Mouse (Mus musculus): ENCODE measurements at regions not wholly inside any gene's neighbourhood (a gene's known extent, or its start where the extent isn't known, plus 50 kb on each side); places are given as distances from the start of the nearest gene placed in this dataset.

DNA sequence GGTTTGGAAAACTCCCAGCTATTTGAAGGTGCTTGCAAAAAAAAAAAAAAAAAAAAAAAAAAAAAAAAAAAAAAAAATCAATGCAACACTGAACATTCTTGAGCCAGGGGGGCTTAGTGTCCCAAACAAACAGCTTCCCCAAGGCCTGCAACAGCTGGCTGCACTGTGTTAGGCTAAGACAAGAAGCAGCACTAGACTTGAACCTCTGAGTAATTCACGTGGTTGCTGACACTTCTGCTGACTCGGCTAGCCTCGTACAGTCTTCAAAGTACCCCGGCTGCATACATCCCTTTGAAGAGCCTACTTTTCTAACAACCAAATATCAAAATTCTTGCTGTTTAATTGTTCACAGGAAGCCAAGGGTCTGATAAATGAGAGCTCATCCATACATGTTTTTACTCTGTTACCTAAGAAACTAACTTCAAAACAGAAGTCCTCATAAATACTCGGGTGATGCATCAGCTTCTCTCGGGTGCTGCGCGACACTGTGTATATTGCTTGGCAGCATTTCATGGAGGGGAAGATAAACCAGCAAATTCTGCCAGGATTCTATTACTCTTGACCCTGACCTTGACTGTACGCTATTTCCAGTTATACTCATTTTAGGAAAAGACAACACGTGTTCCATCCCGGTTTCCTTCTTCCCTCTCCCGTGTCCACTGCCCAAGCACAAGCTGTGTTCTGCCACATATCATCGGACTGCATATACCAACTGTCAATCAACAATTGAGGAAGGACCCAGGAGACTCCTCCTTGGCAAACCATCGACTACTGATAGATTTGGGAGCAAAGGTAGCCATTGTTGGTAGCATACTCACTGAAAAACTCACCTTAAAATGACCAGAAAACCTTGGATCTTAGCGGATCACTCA, 352.8 kb upstream of the Nt5c1b start:
- no peak for ATAC-seq (ENCODE audit: low FRiP score, low TSS enrichment)

DNA sequence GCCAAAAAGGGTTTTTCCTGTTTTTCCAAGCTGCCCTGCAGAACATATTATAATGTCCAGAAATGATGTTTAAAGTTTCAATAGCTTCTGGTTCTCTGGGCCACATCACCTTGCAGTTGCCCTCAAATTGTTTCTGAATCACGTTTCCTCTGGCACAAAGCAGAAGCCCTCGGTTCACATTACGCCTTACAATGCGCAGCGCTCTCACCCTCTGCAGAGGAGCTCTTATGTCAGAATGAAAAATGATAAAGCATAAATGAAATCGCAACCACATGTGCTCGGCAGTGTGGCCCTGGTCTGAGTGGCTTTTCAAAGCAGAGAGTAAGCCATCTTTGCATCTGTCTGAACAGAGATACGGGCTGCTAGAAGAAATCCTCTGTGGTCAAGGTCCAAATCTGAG, 334.3 kb upstream of the Nt5c1b start:
- Histone ChIP-seq H3K27ac (ENCODE audit: low read depth, low read length) (no peak overlapping the region), H3K4me1 (ENCODE audit: control insufficient read depth, insufficient read depth, low read length) (no peaks in the 10 kb centered on the region), H3K36me3 (ENCODE audit: control insufficient read depth, insufficient read depth, low read length) (no peaks in the 10 kb centered on the region), H3K4me2 (replicated peaks; ENCODE audit: low read depth, low read length) (no peak overlapping the region), H3K9ac (ENCODE audit: low read depth, low read length) (no peak overlapping the region), H3K9me3 (ENCODE audit: control insufficient read depth, low read length) (no peaks in the 10 kb centered on the region), H3K27me3 (ENCODE audit: control insufficient read depth, insufficient read depth, low read length) (no peaks in the 10 kb centered on the region), H3K4me3 (ENCODE audit: low read length) (no peak overlapping the region)
- no peak for ATAC-seq (ENCODE audit: low FRiP score, low TSS enrichment)
- WGBS: 49% methylated on average over 8 of the region's 8 CpGs

More for the DNA sequence above, 352.8 kb upstream of the Nt5c1b start:
- Histone ChIP-seq H3K4me3 (ENCODE audit: low read length) (no peak overlapping the region), H3K9me3 (ENCODE audit: control insufficient read depth, low read length) (no peaks in the 10 kb centered on the region), H3K36me3 (ENCODE audit: control insufficient read depth, insufficient read depth, low read length) (no peaks in the 10 kb centered on the region), H3K4me1 (ENCODE audit: control insufficient read depth, insufficient read depth, low read length) (no peaks in the 10 kb centered on the region), H3K9ac (ENCODE audit: low read depth, low read length) (no peak overlapping the region), H3K27me3 (ENCODE audit: control insufficient read depth, insufficient read depth, low read length) (no peaks in the 10 kb centered on the region), H3K4me2 (replicated peaks; ENCODE audit: low read depth, low read length) (no peak overlapping the region), H3K27ac (ENCODE audit: low read depth, low read length) (no peak overlapping the region)
- 65% methylated on average over 15 of the region's 15 CpGs for WGBS

DNA sequence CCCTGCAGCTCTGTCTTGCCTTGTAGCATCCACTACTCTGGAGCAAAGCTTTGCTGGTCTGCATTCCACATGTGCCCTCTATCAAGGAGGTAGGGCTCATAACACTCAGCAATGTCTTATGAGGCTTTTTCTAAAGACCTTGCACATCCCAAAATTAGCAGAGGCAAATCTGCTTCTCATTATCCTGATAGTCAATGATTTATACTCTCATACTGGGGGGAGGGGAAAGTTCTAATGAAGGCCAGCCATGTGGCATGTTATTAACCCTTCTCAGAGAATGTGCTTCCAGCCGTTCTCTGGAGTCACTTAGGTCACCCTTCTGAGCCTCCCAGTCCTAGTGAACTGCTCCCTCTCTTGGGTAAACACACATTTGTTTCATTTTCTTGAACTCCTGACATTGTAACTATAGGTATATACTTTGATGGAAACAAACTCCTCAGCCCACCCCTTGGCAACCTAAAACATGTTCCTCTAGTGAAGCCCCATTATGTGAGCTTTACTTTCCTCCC, 307.7 kb upstream of the Nt5c1b start:
- Histone ChIP-seq H3K4me1 (ENCODE audit: control insufficient read depth, insufficient read depth, low read length) (0 out of 2 replicates have a peak, but pooled peaks cover 3% of the 10 kb centered on the region), H3K27ac (ENCODE audit: low read depth, low read length) (no peak overlapping the region), H3K9me3 (ENCODE audit: control insufficient read depth, low read length) (no peaks in the 10 kb centered on the region), H3K4me2 (replicated peaks; ENCODE audit: low read depth, low read length) (no peak overlapping the region), H3K4me3 (ENCODE audit: low read length) (no peak overlapping the region), H3K9ac (ENCODE audit: low read depth, low read length) (no peak overlapping the region), H3K36me3 (ENCODE audit: control insufficient read depth, insufficient read depth, low read length) (no peaks in the 10 kb centered on the region), H3K27me3 (ENCODE audit: control insufficient read depth, insufficient read depth, low read length) (no peaks in the 10 kb centered on the region)
- ATAC-seq (ENCODE audit: low FRiP score, low TSS enrichment): 0 out of 2 replicates have a peak, but pooled peaks have one; percentile 49
- WGBS: 5% methylated on average over 1 of the region's 1 CpGs

DNA sequence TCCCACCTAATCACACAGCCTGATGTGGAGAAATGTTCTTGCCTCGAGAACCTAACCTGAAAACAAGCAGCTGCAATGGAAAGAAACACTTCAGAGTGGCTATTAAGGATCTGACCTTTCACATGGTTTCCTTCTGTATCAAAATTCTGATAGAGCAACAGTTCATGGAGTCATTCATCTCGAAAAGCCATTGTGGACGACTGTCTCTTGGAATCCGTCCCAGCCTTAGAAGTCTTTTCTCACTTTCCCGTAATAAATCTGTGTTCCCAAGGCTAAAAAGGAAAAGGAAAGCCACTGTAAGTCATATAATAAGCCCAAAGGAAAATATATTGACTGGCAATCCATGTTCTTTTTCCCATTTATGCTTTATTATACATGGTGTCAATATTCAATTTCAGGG, 291.4 kb upstream of the Nt5c1b start:
- Histone ChIP-seq H3K27me3 (ENCODE audit: control insufficient read depth, insufficient read depth, low read length) (no peaks in the 10 kb centered on the region), H3K27ac (ENCODE audit: low read depth, low read length) (no peak overlapping the region), H3K4me1 (ENCODE audit: control insufficient read depth, insufficient read depth, low read length) (0 out of 2 replicates have a peak, but pooled peaks cover 5% of the 10 kb centered on the region), H3K9ac (ENCODE audit: low read depth, low read length) (no peak overlapping the region), H3K4me2 (replicated peaks; ENCODE audit: low read depth, low read length) (no peak overlapping the region), H3K4me3 (ENCODE audit: low read length) (no peak overlapping the region), H3K9me3 (ENCODE audit: control insufficient read depth, low read length) (no peaks in the 10 kb centered on the region), H3K36me3 (ENCODE audit: control insufficient read depth, insufficient read depth, low read length) (no peaks in the 10 kb centered on the region)
- 42% methylated on average over 5 of the region's 5 CpGs for WGBS
- ATAC-seq (ENCODE audit: low FRiP score, low TSS enrichment): no peak

DNA sequence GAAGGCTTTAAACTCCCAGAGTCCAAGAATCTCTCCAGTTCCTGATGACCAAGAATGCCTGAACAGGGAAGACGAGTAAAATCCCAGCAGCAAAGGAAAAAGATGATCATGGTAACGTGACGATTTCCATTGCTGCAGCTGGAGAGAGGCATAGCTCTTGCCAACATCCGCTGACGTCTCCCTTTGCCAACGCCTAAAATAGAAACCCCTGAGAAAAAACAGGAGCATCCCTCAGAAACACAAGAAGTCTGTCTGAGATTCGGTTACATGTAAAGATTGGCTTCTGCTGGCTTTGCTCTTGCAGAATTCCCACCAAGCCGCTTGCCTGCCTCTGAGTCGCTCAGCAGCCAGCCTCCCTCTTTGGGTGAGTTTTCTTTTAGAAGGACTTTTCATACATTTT, 290.3 kb upstream of the Nt5c1b start:
- no peaks in the 10 kb centered on the region for H3K36me3 ChIP-seq (ENCODE audit: control insufficient read depth, insufficient read depth, low read length)
- no peak overlapping the region for H3K9ac ChIP-seq (ENCODE audit: low read depth, low read length)

DNA sequence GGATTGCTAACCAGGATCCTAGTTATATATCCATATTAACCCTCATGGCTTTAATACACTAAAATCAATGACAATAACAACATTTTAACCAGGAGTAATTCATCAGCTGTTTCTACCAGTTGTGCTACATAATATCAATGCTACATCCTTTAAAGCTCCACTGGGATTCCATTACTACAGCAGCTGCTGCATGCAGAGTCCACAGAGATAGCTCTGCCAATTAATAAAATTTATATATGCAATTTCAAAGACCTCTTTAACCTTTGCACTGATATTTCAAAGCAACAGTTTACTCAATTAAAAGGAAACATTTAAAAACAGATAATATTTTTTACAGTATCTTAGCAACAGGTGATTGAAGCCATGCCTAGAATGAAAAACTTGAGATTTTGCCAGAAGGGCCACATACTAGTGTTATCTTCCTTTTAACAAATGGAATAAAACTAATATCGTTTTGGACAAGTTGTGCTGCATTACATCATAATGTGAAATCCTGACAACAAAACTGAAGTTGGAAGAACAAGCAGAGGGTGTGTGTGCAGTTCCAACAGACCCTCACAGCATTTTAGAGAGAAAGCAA, 256.8 kb upstream of the Nt5c1b start:
- no peaks in the 10 kb centered on the region for H3K36me3 ChIP-seq (ENCODE audit: control insufficient read depth, insufficient read depth, low read length)
- H3K4me3 ChIP-seq (ENCODE audit: low read length): no peak overlapping the region
- H3K27ac ChIP-seq (ENCODE audit: low read depth, low read length): no peak overlapping the region
- no peak for ATAC-seq (ENCODE audit: low FRiP score, low TSS enrichment)
- H3K9ac ChIP-seq (ENCODE audit: low read depth, low read length): no peak overlapping the region
- no peak overlapping the region for H3K4me2 ChIP-seq (replicated peaks; ENCODE audit: low read depth, low read length)
- no peaks in the 10 kb centered on the region for H3K9me3 ChIP-seq (ENCODE audit: control insufficient read depth, low read length)
- WGBS: 85% methylated on average over 1 of the region's 1 CpGs
- H3K4me1 ChIP-seq (ENCODE audit: control insufficient read depth, insufficient read depth, low read length): no peaks in the 10 kb centered on the region
- no peaks in the 10 kb centered on the region for H3K27me3 ChIP-seq (ENCODE audit: control insufficient read depth, insufficient read depth, low read length)

More for the DNA sequence above, 290.3 kb upstream of the Nt5c1b start:
- 62% methylated on average over 9 of the region's 9 CpGs for WGBS
- Histone ChIP-seq H3K27ac (ENCODE audit: low read depth, low read length) (no peak overlapping the region), H3K27me3 (ENCODE audit: control insufficient read depth, insufficient read depth, low read length) (no peaks in the 10 kb centered on the region), H3K4me1 (ENCODE audit: control insufficient read depth, insufficient read depth, low read length) (0 out of 2 replicates have a peak, but pooled peaks cover 5% of the 10 kb centered on the region), H3K4me2 (replicated peaks; ENCODE audit: low read depth, low read length) (no peak overlapping the region), H3K4me3 (ENCODE audit: low read length) (no peak overlapping the region), H3K9me3 (ENCODE audit: control insufficient read depth, low read length) (no peaks in the 10 kb centered on the region)
- no peak for ATAC-seq (ENCODE audit: low FRiP score, low TSS enrichment)

DNA sequence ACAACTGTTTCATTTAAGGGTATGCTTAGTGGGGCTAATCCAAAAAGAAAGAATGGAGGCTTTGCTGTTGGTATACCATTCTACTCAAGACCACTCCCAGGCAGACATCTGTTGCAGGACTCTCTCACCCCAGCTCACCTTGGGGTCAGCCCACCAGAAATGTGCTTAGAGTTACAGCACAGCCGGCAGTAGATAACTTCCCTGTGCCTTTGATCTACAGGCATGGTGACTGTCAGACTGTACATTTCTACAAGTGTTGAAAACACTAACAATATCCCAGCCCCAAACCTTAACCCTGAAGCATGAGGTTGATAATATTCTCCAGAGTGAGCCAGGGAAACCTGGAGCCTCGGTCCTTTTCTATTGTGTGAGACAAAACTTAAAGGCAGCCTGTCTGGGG, 247.7 kb upstream of the Nt5c1b start:
- H3K4me3 ChIP-seq (ENCODE audit: low read length): no peak overlapping the region
- no peaks in the 10 kb centered on the region for H3K27me3 ChIP-seq (ENCODE audit: control insufficient read depth, insufficient read depth, low read length)
- no peaks in the 10 kb centered on the region for H3K4me1 ChIP-seq (ENCODE audit: control insufficient read depth, insufficient read depth, low read length)
- H3K4me2 ChIP-seq (replicated peaks; ENCODE audit: low read depth, low read length): no peak overlapping the region
- 42% methylated on average over 2 of the region's 2 CpGs for WGBS
- no peak overlapping the region for H3K27ac ChIP-seq (ENCODE audit: low read depth, low read length)
- H3K9ac ChIP-seq (ENCODE audit: low read depth, low read length): no peak overlapping the region
- ATAC-seq (ENCODE audit: low FRiP score, low TSS enrichment): no peak
- no peaks in the 10 kb centered on the region for H3K36me3 ChIP-seq (ENCODE audit: control insufficient read depth, insufficient read depth, low read length)
- H3K9me3 ChIP-seq (ENCODE audit: control insufficient read depth, low read length): no peaks in the 10 kb centered on the region

DNA sequence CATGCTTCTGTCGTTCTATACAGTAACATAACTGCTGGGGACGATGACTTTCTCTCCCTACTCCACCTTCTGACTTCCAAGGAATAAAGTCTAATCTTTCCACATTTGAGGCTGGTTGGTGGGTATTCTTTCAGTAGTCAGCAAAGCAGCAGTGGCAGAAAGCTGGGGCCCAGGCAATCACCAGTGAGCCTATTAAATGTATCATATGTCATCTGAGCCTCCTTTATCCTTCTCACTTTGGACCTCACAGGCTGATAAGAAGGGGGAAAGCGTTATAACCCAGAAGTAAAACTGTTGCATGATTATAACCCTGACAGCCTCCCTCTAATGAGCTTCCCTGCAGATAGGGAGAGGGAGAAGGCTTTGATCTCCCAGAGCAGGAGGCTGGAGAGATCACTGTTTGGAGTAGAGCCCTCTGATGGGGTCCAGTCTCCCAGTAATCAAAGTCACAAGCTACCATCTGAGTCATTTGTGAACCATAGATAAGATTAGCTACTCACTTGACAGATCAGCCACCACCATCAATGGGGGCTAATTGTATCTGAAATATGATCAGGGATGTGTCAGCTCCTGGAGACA, 241.7 kb upstream of the Nt5c1b start:
- 18% methylated on average over 3 of the region's 3 CpGs for WGBS
- H3K4me3 ChIP-seq (ENCODE audit: low read length): no peak overlapping the region

DNA sequence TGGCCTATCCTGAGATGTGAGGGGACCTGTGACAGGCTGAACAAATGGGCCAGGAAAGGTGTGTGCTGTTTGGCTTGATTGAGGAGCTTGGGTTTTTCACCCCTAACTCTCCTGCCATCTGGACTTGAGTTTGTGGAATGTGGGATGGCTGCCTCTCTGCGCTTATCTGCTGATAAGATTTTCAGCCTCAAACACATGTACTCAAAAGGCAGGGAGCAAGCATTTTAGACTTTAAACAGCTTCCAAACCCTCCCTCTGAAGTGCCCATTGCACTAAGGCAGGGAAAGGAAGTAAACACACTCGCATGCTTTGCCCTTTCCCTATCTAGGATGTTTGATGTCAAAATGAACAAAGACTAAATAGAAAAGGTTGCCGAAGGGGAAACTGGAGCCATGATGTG, 235.6 kb upstream of the Nt5c1b start:
- WGBS: 23% methylated on average over 3 of the region's 3 CpGs
- Histone ChIP-seq H3K27me3 (ENCODE audit: control insufficient read depth, insufficient read depth, low read length) (no peaks in the 10 kb centered on the region), H3K27ac (ENCODE audit: low read depth, low read length) (no peak overlapping the region), H3K9me3 (ENCODE audit: control insufficient read depth, low read length) (no peaks in the 10 kb centered on the region), H3K36me3 (ENCODE audit: control insufficient read depth, insufficient read depth, low read length) (no peaks in the 10 kb centered on the region), H3K4me1 (ENCODE audit: control insufficient read depth, insufficient read depth, low read length) (0 out of 2 replicates have a peak, but pooled peaks cover 5% of the 10 kb centered on the region), H3K9ac (ENCODE audit: low read depth, low read length) (no peak overlapping the region), H3K4me3 (ENCODE audit: low read length) (no peak overlapping the region), H3K4me2 (replicated peaks; ENCODE audit: low read depth, low read length) (no peak overlapping the region)
- ATAC-seq (ENCODE audit: low FRiP score, low TSS enrichment): no peak

More for the DNA sequence above, 241.7 kb upstream of the Nt5c1b start:
- ATAC-seq (ENCODE audit: low FRiP score, low TSS enrichment): peak; percentile 85
- no peak overlapping the region for H3K27ac ChIP-seq (ENCODE audit: low read depth, low read length)
- H3K27me3 ChIP-seq (ENCODE audit: control insufficient read depth, insufficient read depth, low read length): no peaks in the 10 kb centered on the region
- peaks cover 4% of the 10 kb centered on the region; the same call in 1 of the 2 replicates for H3K4me1 ChIP-seq (ENCODE audit: control insufficient read depth, insufficient read depth, low read length)
- no peaks in the 10 kb centered on the region for H3K9me3 ChIP-seq (ENCODE audit: control insufficient read depth, low read length)
- H3K36me3 ChIP-seq (ENCODE audit: control insufficient read depth, insufficient read depth, low read length): no peaks in the 10 kb centered on the region
- H3K4me2 ChIP-seq (replicated peaks; ENCODE audit: low read depth, low read length): no peak overlapping the region
- H3K9ac ChIP-seq (ENCODE audit: low read depth, low read length): no peak overlapping the region

Measured in kidney, embryonic 14.5 days (tissue).